Mouse (Mus musculus): ENCODE results near the gene H2-Q7. TPM values are rescaled to one million over a fixed set of nuclear protein-coding genes. Genes with fewer than 3 reads are reported as not detected.

H2-Q7 gene
- polyA plus RNA-seq, 1 experiment = 0.13 TPM

DNA sequence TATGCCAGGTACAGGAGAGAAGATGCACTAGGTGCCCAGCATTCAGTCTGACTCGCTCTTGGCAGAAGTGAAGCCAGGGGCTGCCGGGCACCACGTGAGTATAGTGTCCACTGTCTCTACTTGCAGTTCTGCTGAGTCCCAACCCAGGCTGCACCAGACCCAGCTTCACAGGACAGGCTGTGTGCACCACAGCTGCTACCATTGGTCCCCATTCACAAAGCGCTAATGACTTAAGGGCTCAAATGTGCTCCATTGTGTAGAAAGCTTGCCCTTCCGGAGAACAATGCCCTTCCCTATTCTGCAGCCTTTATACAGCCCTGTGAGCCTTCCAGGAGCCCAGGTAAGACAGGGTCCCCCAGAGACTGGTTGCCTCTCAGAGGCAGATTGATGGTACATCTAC, 51.4 kb downstream of the H2-Q7 start:
- no peaks in the 10 kb centered on the region for H3K4me1 ChIP-seq (ENCODE audit: control insufficient read depth)
- H3K27me3 ChIP-seq (ENCODE audit: control insufficient read depth) = no peaks in the 10 kb centered on the region; the same call in 1 of the 2 replicates
- H3K9me3 ChIP-seq (ENCODE audit: control insufficient read depth, low read length) = no peaks in the 10 kb centered on the region
- no peaks in the 10 kb centered on the region for H3K36me3 ChIP-seq (ENCODE audit: control insufficient read depth)
- TF ChIP-seq GATA1 (IDR thresholded peaks at IDR 0.05; ENCODE audit: low read length) = no peak
- TF ChIP-seq TAL1 (IDR thresholded peaks at IDR 0.05; ENCODE audit: low read length) = no peak
- no peak overlapping the region for H3K4me3 ChIP-seq (replicated peaks)

Other genes with a start within 250 kb of the H2-Q7 start
- gene Ltb, start 244.7 kb upstream of the H2-Q7 start, polyA plus RNA-seq (2012) = 0.07 and 0.08 TPM in 2 replicates
- gene Tnf, start 237.1 kb upstream of the H2-Q7 start, polyA plus RNA-seq (2012) = 0.07 and 0.09 TPM in 2 replicates
- 0.03 TPM in 1 of 2 replicates, not detected in the other for gene Lta, start 233.8 kb upstream of the H2-Q7 start, polyA plus RNA-seq (2012)
- not detected in 2 replicates for gene Gm16181, start 218.3 kb upstream of the H2-Q7 start, polyA plus RNA-seq (2012)
- gene Atp6v1g2, start 205.5 kb upstream of the H2-Q7 start, polyA plus RNA-seq (2012) = 0.04 and 0.37 TPM in 2 replicates
- gene Nfkbil1, start 203.4 kb upstream of the H2-Q7 start, polyA plus RNA-seq (2012) = 1.6 TPM in 2 replicates
- 18.8 and 20.8 TPM in 2 replicates for gene Ddx39b, start 197.4 kb upstream of the H2-Q7 start, polyA plus RNA-seq (2012)
- 2.4 and 2.7 TPM in 2 replicates for gene H2-D1, start 176.4 kb upstream of the H2-Q7 start, polyA plus RNA-seq (2012)
- gene H2-Q1, start 118.8 kb upstream of the H2-Q7 start, polyA plus RNA-seq (2012) = not detected in 2 replicates
- gene H2-Q2, start 96.9 kb upstream of the H2-Q7 start, polyA plus RNA-seq (2012) = not detected in 2 replicates
- gene H2-Q4, start 59.5 kb upstream of the H2-Q7 start, polyA plus RNA-seq (2012) = 0.50 and 0.56 TPM in 2 replicates
- gene H2-Q6, start 14.3 kb upstream of the H2-Q7 start, polyA plus RNA-seq (2012) = 0.09 TPM in 1 of 2 replicates, not detected in the other
- 0.08 and 0.09 TPM in 2 replicates for gene H2-Q10, start 30.9 kb downstream of the H2-Q7 start, polyA plus RNA-seq (2012)
- 0.05 TPM in 1 of 2 replicates, not detected in the other for gene Pou5f1, start 66.9 kb downstream of the H2-Q7 start, polyA plus RNA-seq (2012)
- gene Tcf19, start 77.7 kb downstream of the H2-Q7 start, polyA plus RNA-seq (2012) = 29.1 and 33.5 TPM in 2 replicates
- 4.7 and 4.9 TPM in 2 replicates for gene Cchcr1, start 77.9 kb downstream of the H2-Q7 start, polyA plus RNA-seq (2012)
- 0.40 and 0.51 TPM in 2 replicates for gene Psors1c2, start 94.0 kb downstream of the H2-Q7 start, polyA plus RNA-seq (2012)
- 0.02 TPM in 1 of 2 replicates, not detected in the other for gene Cdsn, start 113.0 kb downstream of the H2-Q7 start, polyA plus RNA-seq (2012)
- gene 2300002M23Rik, start 128.3 kb downstream of the H2-Q7 start, polyA plus RNA-seq (2012) = not detected in 2 replicates
- gene Sfta2, start 162.4 kb downstream of the H2-Q7 start, polyA plus RNA-seq (2012) = not detected in 2 replicates
- gene Gm9573, start 187.5 kb downstream of the H2-Q7 start, polyA plus RNA-seq (2012) = not detected in 2 replicates
- gene Mucl3, start 204.5 kb downstream of the H2-Q7 start, polyA plus RNA-seq (2012) = not detected in 2 replicates
- 1.9 and 2.6 TPM in 2 replicates for gene Vars2, start 228.4 kb downstream of the H2-Q7 start, polyA plus RNA-seq (2012)
- gene Gtf2h4, start 234.6 kb downstream of the H2-Q7 start, polyA plus RNA-seq (2012) = 1.1 and 1.3 TPM in 2 replicates